In genomic region chr13:102898374-102899131, GRCm38 (mm10) we compare ENCODE assay signal across 9 mouse cellular contexts.
DNase-seq lines count a peak whose midpoint lies in the region; ATAC-seq lines count a peak whose summit lies in the region.
"Had no signal": no experiment of that assay in that cellular context is flagged by ENCODE, and none has a peak within 500 bp of the region (broad histone marks: within the 10 kb centered on the region; RNA-seq: fewer than 3 reads in every experiment).

No protein-coding gene starts in this region.

- peak overlapping the region; percentile 50; the same call in 1 of the 2 replicates for H3K27ac ChIP-seq in hindbrain, embryonic 10.5 days
- no peak overlapping the region for H3K27ac ChIP-seq in hindbrain, embryonic 11.5 days (ENCODE audit: low read depth, low read length)
- H3K27ac ChIP-seq: liver, embryonic 14.5 days had no signal

- no peaks in the 10 kb centered on the region for H3K27me3 ChIP-seq in hindbrain, embryonic 10.5 days (ENCODE audit: insufficient read depth, poor library complexity, severe bottlenecking)
- no peaks in the 10 kb centered on the region for H3K27me3 ChIP-seq in hindbrain, embryonic 11.5 days (ENCODE audit: control insufficient read depth, insufficient read depth, low read length)

- H3K4me3 ChIP-seq in hindbrain, embryonic 10.5 days: no peak overlapping the region
- no peak overlapping the region for H3K4me3 ChIP-seq in hindbrain, embryonic 11.5 days (ENCODE audit: low read depth, low read length)

- H3K4me2 ChIP-seq in hindbrain, embryonic 11.5 days (replicated peaks; ENCODE audit: low read depth, low read length): no peak overlapping the region

- DNase-seq in hindbrain, embryonic 10.5 days (ENCODE audit: low spot score): no peak
- no peak for DNase-seq in hindbrain, embryonic 11.5 days (ENCODE audit: low spot score)
- DNase-seq in adrenal gland, postnatal 10 days: peak; percentile 75
- DNase-seq in heart, adult 11 months: peak; percentile 98
- peak; percentile 88 for DNase-seq in kidney, adult 9 months
- no peak for DNase-seq in thymus, postnatal 0 days (ENCODE audit: low spot score)
- no peak for DNase-seq in cerebellum, adult 8-10 months

- H3K9me3 ChIP-seq in hindbrain, embryonic 10.5 days: no peaks in the 10 kb centered on the region
- H3K9me3 ChIP-seq in hindbrain, embryonic 11.5 days (ENCODE audit: control insufficient read depth, low read length): no peaks in the 10 kb centered on the region

- ATAC-seq in hindbrain, embryonic 11.5 days (ENCODE audit: low FRiP score): no peak; the same call in 1 of the 2 replicates
- peak; percentile 54 for ATAC-seq in megakaryocyte, adult 5-6 weeks (ENCODE audit: poor library complexity, severe bottlenecking)

- WGBS in hindbrain, embryonic 10.5 days: 57% methylated on average over 15 of the region's 15 CpGs
- WGBS in hindbrain, embryonic 11.5 days: 65% methylated on average over 15 of the region's 15 CpGs

- H3K4me1 ChIP-seq in hindbrain, embryonic 10.5 days (replicated peaks): peaks cover 77% of the 10 kb centered on the region
- H3K4me1 ChIP-seq in hindbrain, embryonic 11.5 days (replicated peaks; ENCODE audit: control insufficient read depth, insufficient read depth, low read length): no peaks in the 10 kb centered on the region; the same call in 1 of the 2 replicates

- H3K36me3 ChIP-seq in hindbrain, embryonic 10.5 days: no peaks in the 10 kb centered on the region
- no peaks in the 10 kb centered on the region for H3K36me3 ChIP-seq in hindbrain, embryonic 11.5 days (ENCODE audit: control insufficient read depth, insufficient read depth, low read length)

- no peak overlapping the region for H3K9ac ChIP-seq in hindbrain, embryonic 11.5 days (ENCODE audit: low read depth, low read length)
- H3K9ac ChIP-seq: liver, embryonic 14.5 days had no signal

Comparison
In these comparisons a context has a peak if more than half of its experiments do, and no peak if none do; other contexts are left out.
1. DNase-seq: peak in adrenal gland, postnatal 10 days (single experiment), heart, adult 11 months (single experiment) and kidney, adult 9 months (single experiment); none in hindbrain, embryonic 10.5 days (single experiment), hindbrain, embryonic 11.5 days (single experiment), thymus, postnatal 0 days (single experiment) and cerebellum, adult 8-10 months (single experiment).